Mouse (Mus musculus) thymus, adult 2 months (tissue): Measurements from ENCODE around the gene Rrnad1.

Experiments used
- CTCF ChIP-seq: fragments of 200-500 bp; IDR thresholded peaks from 2 replicates; pipeline ENCODE4 v1.5.1; 2012; ENCODE audit warnings: mild to moderate bottlenecking, control low read depth, low read length, moderate library complexity, borderline replicate concordance; ENCODE audit not compliant: control insufficient read depth, poor library complexity, insufficient read depth; ENCODE audit errors: extremely low read depth
- POLR2A ChIP-seq: fragments of 200-500 bp; IDR thresholded peaks from 2 replicates; pipeline ENCODE4 v1.6.1; 2012; ENCODE audit warnings: mild to moderate bottlenecking, low read length, control low read depth, moderate library complexity; ENCODE audit not compliant: control insufficient read depth, poor library complexity, insufficient read depth; ENCODE audit errors: extremely low read depth

- TF ChIP-seq POLR2A, result no peak
- no peak for TF ChIP-seq CTCF
These were observed 37.1 kb downstream of the Rrnad1 start for GRCm38 (mm10) chr3:87893367-87893905.
